Mouse (Mus musculus) MEL (cell line): ENCODE data around the gene Znrf1.

Experiments
- CTCF ChIP-seq, 3 experiments: IDR thresholded peaks in 2 of 3; conservative IDR thresholded peaks in 1 of 3; 2 replicates each; pipeline ENCODE4 v1.5.1; 2011 to 2012; ENCODE audit warnings: low read length in 3 of 3, low read depth in 2 of 3, mild to moderate bottlenecking in 2 of 3, improper control_type of control experiment in 1 of 3, inconsistent platforms in 1 of 3, mixed read lengths in 1 of 3, moderate library complexity in 1 of 3; ENCODE audit not compliant: control insufficient read depth in 1 of 3, insufficient read depth in 1 of 3, poor library complexity in 1 of 3, severe bottlenecking in 1 of 3
- ELF1 ChIP-seq: IDR thresholded peaks from 2 replicates; pipeline ENCODE4 v1.6.1; 2014; ENCODE audit warnings: low read depth, mild to moderate bottlenecking, inconsistent platforms, low read length, improper control_type of control experiment, moderate library complexity
- EP300 ChIP-seq, 2 experiments: IDR thresholded peaks; 2 replicates each; pipeline ENCODE4 v1.6.1; 2011; ENCODE audit warnings: improper control_type of control experiment in 2 of 2, low read length in 2 of 2, low read depth in 1 of 2, mild to moderate bottlenecking in 1 of 2
- MYC ChIP-seq: IDR thresholded peaks from 2 replicates; pipeline ENCODE4 v1.6.1; 2011; ENCODE audit warnings: low read depth, mild to moderate bottlenecking, low read length, improper control_type of control experiment, moderate library complexity
- NRF1 ChIP-seq: IDR thresholded peaks from 2 replicates; pipeline ENCODE4 v1.6.1; 2014; ENCODE audit warnings: low read depth, mild to moderate bottlenecking, inconsistent platforms, low read length, improper control_type of control experiment, moderate library complexity; ENCODE audit not compliant: poor library complexity, insufficient read depth, severe bottlenecking
- POLR2A ChIP-seq, 2 experiments: IDR thresholded peaks; 2 replicates each; pipeline ENCODE4 v1.6.1; 2011 to 2012; ENCODE audit warnings: low read length in 2 of 2, mild to moderate bottlenecking in 2 of 2, control low read depth in 1 of 2, improper control_type of control experiment in 1 of 2, low read depth in 1 of 2, moderate library complexity in 1 of 2; ENCODE audit not compliant: control insufficient read depth in 1 of 2, insufficient read depth in 1 of 2, poor library complexity in 1 of 2

- TF ChIP-seq EP300 (IDR thresholded peaks at IDR 0.05; ENCODE audit: low read depth in 1 of 2, low read length in 2 of 2), result no peak
- TF ChIP-seq CTCF (IDR thresholded peaks at IDR 0.05 in 2 of 3, conservative IDR thresholded peaks at IDR 0.05 in 1 of 3; ENCODE audit: control insufficient read depth in 1 of 3, insufficient read depth in 1 of 3, low read depth in 2 of 3, low read length in 3 of 3, poor library complexity in 1 of 3, severe bottlenecking in 1 of 3), result no peak
- no peak for TF ChIP-seq MYC
- TF ChIP-seq NRF1, result no peak
- no peak for TF ChIP-seq POLR2A (IDR thresholded peaks at IDR 0.05; ENCODE audit: control insufficient read depth in 1 of 2, insufficient read depth in 1 of 2, low read depth in 1 of 2, low read length in 2 of 2, poor library complexity in 1 of 2)
- no peak for TF ChIP-seq ELF1
These were observed 26.4 kb downstream of the Znrf1 start for GRCm38 (mm10) chr8:111562274-111562803.
